Mouse (Mus musculus) embryonic facial prominence, embryonic 13.5 days (tissue): Measurements from ENCODE around the gene Gnas. TPM values are rescaled to one million over a fixed set of nuclear protein-coding genes. Genes with fewer than 3 reads are reported as not detected.

Source experiments
- ATAC-seq: fragments of 200-750 bp; cut with Nextera tagmentation; 2 replicates; pipeline ENCODE4 v1.8.0; 2017; ENCODE audit warnings: low read depth; ENCODE audit not compliant: insufficient number of reproducible peaks, insufficient read depth, low FRiP score, low TSS enrichment
- H3K27ac ChIP-seq: fragments of 300-500 bp; sonication (generic); 2 replicates; pipeline ENCODE4 v1.5.1; 2015; ENCODE audit warnings: moderate library complexity, mild to moderate bottlenecking, inconsistent platforms
- H3K27me3 ChIP-seq: fragments of 300-500 bp; sonication (generic); 2 replicates; pipeline ENCODE4 v1.6.1; 2015; ENCODE audit warnings: mild to moderate bottlenecking, inconsistent platforms
- H3K36me3 ChIP-seq: fragments of 300-500 bp; sonication (generic); 2 replicates; pipeline ENCODE4 v1.6.1; 2015; ENCODE audit warnings: mild to moderate bottlenecking, inconsistent platforms
- H3K4me1 ChIP-seq: fragments of 300-500 bp; sonication (generic); 2 replicates; pipeline ENCODE4 v1.6.1; 2015; ENCODE audit warnings: inconsistent platforms
- H3K4me2 ChIP-seq: fragments of 300-500 bp; sonication (generic); 2 replicates; pipeline ENCODE4 v1.6.1; 2015; ENCODE audit warnings: moderate library complexity, mild to moderate bottlenecking, inconsistent platforms
- H3K4me3 ChIP-seq: fragments of 300-500 bp; sonication (generic); 2 replicates; pipeline ENCODE4 v1.5.1; 2015; ENCODE audit warnings: mild to moderate bottlenecking, inconsistent platforms
- H3K9ac ChIP-seq: fragments of 300-500 bp; sonication (generic); 2 replicates; pipeline ENCODE4 v1.6.1; 2015; ENCODE audit warnings: mild to moderate bottlenecking, inconsistent platforms
- H3K9me3 ChIP-seq: fragments of 300-500 bp; sonication (generic); 2 replicates; pipeline ENCODE4 v1.6.1; 2016; ENCODE audit warnings: inconsistent platforms
- WGBS: fragments of 180-500 bp; shearing (Covaris S2); methylation state at CpG from one replicate; pipeline ENCODE4 v1.1.7; 2015; ENCODE audit warnings: mixed read lengths; 5-methylcytosine and 5-hydroxymethylcytosine counted together
- polyA plus RNA-seq: library from polyadenylated mRNA; unstranded; fragments of >200 nt; fragmentation: Nextera tagmentation; extraction: Ambion mirVana; gene quantifications from 2 replicates; pipeline ENCODE4 v1.2.1, GENCODE M21; 2015

Gene Gnas
- polyA plus RNA-seq, result 1,664 and 1,723 TPM in 2 replicates

DNA sequence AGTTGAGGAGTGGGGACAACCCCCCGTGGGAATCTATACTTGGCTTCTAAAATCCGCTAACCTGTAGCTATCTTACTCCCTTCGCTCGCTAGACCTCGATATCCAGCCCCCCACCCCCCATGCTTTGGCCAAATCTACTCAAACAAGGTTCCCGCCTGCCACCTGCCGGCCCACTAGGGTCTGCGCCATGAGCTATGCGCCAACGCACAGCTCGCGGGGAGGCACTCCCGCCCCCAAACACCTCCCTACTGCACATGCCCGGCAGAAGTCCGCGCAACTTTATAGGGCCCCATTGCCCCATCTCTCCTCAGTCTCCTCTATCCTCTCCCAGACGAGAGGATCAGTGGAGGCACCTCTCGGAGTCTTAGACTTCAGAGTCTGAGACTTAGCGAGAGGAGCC is at the start of gene Gnas:
Gene Gnas (plus strand): TSS at position 310 of the 400 bp plus-strand sequence.
- Histone ChIP-seq H3K27ac (no peak within 1 kb of the TSS), H3K9ac (no peak within 1 kb of the TSS), H3K4me2 (peak within 1 kb of the TSS; percentile 58), H3K27me3 (peaks cover 75% of the 10 kb centered on the region), H3K4me3 (peak within 1 kb of the TSS; percentile 37), H3K4me1 (peaks cover 14% of the 10 kb centered on the region), H3K9me3 (peaks cover 37% of the 10 kb centered on the region), H3K36me3 (peaks cover 83% of the 10 kb centered on the region)
- 40% methylated on average over 19 of the region's 19 CpGs for WGBS
- no peak for ATAC-seq

GRCm38 (mm10) chr2:174242431-174242830 is 41.7 kb upstream of the Gnas start:
- Histone ChIP-seq H3K4me3 (no peak overlapping the region), H3K4me1 (no peaks in the 10 kb centered on the region), H3K36me3 (no peaks in the 10 kb centered on the region), H3K4me2 (no peak overlapping the region), H3K9ac (no peak overlapping the region), H3K9me3 (0 out of 2 replicates have a peak, but pooled peaks cover 5% of the 10 kb centered on the region), H3K27me3 (0 out of 2 replicates have a peak, but pooled peaks cover 4% of the 10 kb centered on the region), H3K27ac (no peak overlapping the region)
- 86% methylated on average over 5 of the region's 5 CpGs for WGBS
- ATAC-seq, result no peak

- Histone ChIP-seq H3K9me3 (no peaks in the 10 kb centered on the region), H3K4me3 (no peak overlapping the region), H3K4me1 (0 out of 2 replicates have a peak, but pooled peaks cover 4% of the 10 kb centered on the region), H3K27me3 (no peaks in the 10 kb centered on the region), H3K9ac (no peak overlapping the region), H3K4me2 (no peak overlapping the region), H3K27ac (no peak overlapping the region), H3K36me3 (no peaks in the 10 kb centered on the region)
- ATAC-seq, result peak; percentile 37; the same call in 1 of the 2 replicates
Observed at GRCm38 (mm10) chr2:174251963-174252362, 32.2 kb upstream of the Gnas start.

GRCm38 (mm10) chr2:174257312-174257711 is 26.8 kb upstream of the Gnas start:
- H3K4me2 ChIP-seq, result no peak overlapping the region
- H3K4me1 ChIP-seq, result peaks cover 9% of the 10 kb centered on the region; the same call in 1 of the 2 replicates
- H3K9ac ChIP-seq, result no peak overlapping the region
- no peak overlapping the region for H3K27ac ChIP-seq
- no peak overlapping the region for H3K4me3 ChIP-seq
- H3K9me3 ChIP-seq, result no peaks in the 10 kb centered on the region
- 30% methylated on average over 2 of the region's 2 CpGs for WGBS
- ATAC-seq, result no peak
- H3K27me3 ChIP-seq, result no peaks in the 10 kb centered on the region
- no peaks in the 10 kb centered on the region for H3K36me3 ChIP-seq

DNA sequence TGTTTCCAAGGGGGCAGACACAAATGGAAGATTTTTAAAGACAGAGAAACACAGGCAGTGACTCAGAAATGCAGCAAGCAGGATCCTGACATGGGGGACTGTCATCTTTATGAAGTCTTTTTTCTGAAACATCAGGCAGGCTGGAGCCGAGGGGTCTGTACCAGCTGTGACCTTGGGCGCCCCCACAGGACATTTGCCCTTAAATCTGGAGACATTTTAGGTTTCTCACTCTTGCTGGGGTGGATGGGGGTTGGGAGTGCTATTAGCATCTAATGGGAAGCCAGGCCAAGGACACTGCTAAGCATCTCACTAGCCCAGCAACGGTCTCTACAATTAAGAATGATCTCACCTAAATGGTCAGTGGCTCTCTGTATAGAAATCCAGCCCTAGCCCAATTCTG is 24.1 kb upstream of the Gnas start:
- Histone ChIP-seq H3K9ac (no peak overlapping the region), H3K9me3 (no peaks in the 10 kb centered on the region), H3K4me1 (peaks cover 9% of the 10 kb centered on the region; the same call in 1 of the 2 replicates), H3K4me2 (no peak overlapping the region), H3K27me3 (no peaks in the 10 kb centered on the region), H3K4me3 (no peak overlapping the region), H3K36me3 (peaks cover 4% of the 10 kb centered on the region; the same call in 1 of the 2 replicates), H3K27ac (no peak overlapping the region)
- WGBS, result 7% methylated on average over 3 of the region's 3 CpGs
- ATAC-seq, result no peak

DNA sequence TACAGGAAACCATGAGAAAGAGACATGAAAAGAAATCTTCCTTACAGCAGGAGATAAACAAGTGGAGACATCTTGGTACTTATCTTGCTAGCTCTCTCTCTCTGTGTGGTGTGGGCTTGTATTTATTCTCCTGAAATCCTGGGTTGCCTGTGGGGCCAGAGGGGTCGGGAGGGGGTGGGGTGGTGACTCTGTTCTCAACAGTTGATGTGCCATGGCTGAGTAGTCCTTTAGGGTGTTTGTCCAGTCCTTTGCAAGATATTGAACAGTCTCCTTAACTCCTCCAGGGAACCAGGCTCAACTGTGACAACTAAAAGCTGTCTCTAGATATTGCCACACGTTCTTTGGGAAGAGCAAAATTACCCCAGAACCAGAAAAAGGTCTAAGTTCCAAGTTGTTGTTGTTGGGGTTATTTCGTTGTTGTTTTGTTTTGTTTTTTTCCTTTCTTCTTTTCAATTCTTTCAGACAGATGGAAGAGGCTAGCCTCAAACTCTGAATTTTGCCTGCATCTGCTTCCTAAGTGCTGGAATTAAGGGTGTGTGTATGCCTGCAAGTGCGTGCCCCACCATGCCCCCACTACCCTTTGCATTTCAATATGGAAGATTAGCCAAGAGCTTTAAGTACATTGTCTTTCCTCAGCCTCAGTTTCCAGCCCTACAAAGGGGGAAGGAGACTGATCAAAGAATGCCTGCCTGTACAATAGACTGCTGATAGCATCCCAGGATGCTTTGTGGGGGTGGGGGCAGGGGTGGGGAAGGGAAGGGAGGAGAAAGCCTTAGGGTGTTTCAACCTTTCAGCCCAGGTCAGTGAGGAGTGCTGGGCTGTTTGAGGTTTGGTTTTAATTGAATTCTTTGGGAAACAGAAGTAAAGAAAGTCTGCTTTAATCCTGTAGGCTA is 23.0 kb upstream of the Gnas start:
- no peak for ATAC-seq
- H3K27me3 ChIP-seq, result no peaks in the 10 kb centered on the region
- peaks cover 16% of the 10 kb centered on the region for H3K36me3 ChIP-seq
- no peak overlapping the region for H3K4me2 ChIP-seq
- H3K9ac ChIP-seq, result no peak overlapping the region
- WGBS, result 10% methylated on average over 4 of the region's 4 CpGs
- H3K27ac ChIP-seq, result no peak overlapping the region
- H3K9me3 ChIP-seq, result no peaks in the 10 kb centered on the region
- no peak overlapping the region for H3K4me3 ChIP-seq
- H3K4me1 ChIP-seq, result peaks cover 5% of the 10 kb centered on the region; the same call in 1 of the 2 replicates

- Histone ChIP-seq H3K4me3 (no peak overlapping the region), H3K4me1 (peaks cover 5% of the 10 kb centered on the region; the same call in 1 of the 2 replicates), H3K4me2 (no peak overlapping the region), H3K36me3 (peaks cover 22% of the 10 kb centered on the region), H3K27me3 (no peaks in the 10 kb centered on the region), H3K9me3 (no peaks in the 10 kb centered on the region), H3K9ac (no peak overlapping the region), H3K27ac (no peak overlapping the region)
- no peak for ATAC-seq
- whole genome bisulfite sequencing, result 49% methylated on average over 6 of the region's 6 CpGs
Observed at GRCm38 (mm10) chr2:174261801-174262200, 22.3 kb upstream of the Gnas start.

DNA sequence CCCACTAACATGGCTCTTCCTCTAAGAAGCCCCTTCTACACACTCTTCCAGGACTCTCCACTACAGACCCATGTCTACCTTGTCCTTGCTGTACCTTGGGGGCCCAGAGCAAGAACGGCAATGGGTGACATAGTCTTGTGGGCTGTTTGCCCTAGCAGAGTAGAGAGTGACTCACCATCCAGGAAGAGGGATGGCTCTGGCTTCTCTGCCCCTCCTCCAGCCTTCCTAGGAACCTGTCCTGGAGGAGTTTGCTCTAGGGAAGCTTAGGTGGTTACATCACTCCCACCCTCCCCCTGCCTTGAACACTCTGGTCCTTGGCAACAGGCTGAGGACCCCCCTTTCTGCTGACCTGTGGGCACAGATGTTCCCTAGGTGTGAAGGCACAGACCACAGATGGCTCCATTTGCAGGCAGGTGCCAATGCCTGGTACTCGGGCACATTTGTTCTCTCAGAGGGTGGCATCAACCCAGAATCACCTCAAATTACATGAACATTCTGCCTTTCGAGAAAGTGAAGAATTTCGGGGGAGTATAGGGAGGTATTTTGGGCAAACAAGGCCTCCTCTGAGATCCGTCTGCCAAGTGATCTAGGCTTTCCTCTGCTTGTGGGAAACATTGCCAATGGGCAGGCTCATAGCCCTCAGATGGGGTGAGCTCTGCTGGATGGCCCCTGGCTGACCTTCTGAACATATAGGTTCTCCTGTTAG is 20.9 kb upstream of the Gnas start:
- Histone ChIP-seq H3K9me3 (no peaks in the 10 kb centered on the region), H3K9ac (no peak overlapping the region), H3K27ac (no peak overlapping the region), H3K4me1 (peaks cover 5% of the 10 kb centered on the region; the same call in 1 of the 2 replicates), H3K4me2 (no peak overlapping the region), H3K4me3 (no peak overlapping the region), H3K27me3 (no peaks in the 10 kb centered on the region), H3K36me3 (peaks cover 34% of the 10 kb centered on the region)
- 81% methylated on average over 5 of the region's 5 CpGs for WGBS
- no peak for ATAC-seq

DNA sequence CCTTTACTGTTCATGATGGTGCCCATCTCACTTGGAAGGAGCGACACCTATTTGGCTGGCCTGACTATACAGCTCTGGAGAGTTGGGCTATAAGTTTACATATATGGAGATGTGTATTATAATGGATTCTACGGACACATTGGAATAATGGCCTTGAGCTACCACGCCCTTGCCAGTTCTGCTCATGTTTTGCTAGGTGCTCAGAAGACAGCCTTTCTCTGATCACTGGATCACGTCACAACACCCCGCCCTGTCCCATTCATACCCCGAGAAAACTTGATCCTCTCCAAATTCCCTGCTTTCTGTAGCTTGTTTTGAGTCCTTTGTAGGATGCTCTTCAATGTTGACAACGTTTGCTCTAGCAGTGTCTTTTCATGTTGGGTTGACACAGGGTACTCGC is 19.9 kb upstream of the Gnas start:
- no peak for ATAC-seq
- H3K9me3 ChIP-seq, result no peaks in the 10 kb centered on the region
- H3K4me2 ChIP-seq, result no peak overlapping the region
- no peaks in the 10 kb centered on the region for H3K27me3 ChIP-seq
- H3K9ac ChIP-seq, result no peak overlapping the region
- H3K4me1 ChIP-seq, result peaks cover 5% of the 10 kb centered on the region; the same call in 1 of the 2 replicates
- 86% methylated on average over 8 of the region's 8 CpGs for WGBS
- peaks cover 43% of the 10 kb centered on the region for H3K36me3 ChIP-seq
- no peak overlapping the region for H3K4me3 ChIP-seq
- H3K27ac ChIP-seq, result no peak overlapping the region

GRCm38 (mm10) chr2:174270416-174270815 is 13.7 kb upstream of the Gnas start:
- 87% methylated on average over 7 of the region's 7 CpGs for WGBS
- H3K27ac ChIP-seq, result no peak overlapping the region
- no peaks in the 10 kb centered on the region for H3K9me3 ChIP-seq
- peaks cover 48% of the 10 kb centered on the region for H3K36me3 ChIP-seq
- no peak overlapping the region for H3K4me3 ChIP-seq
- H3K4me2 ChIP-seq, result no peak overlapping the region
- no peak overlapping the region for H3K9ac ChIP-seq
- H3K27me3 ChIP-seq, result no peaks in the 10 kb centered on the region
- no peak for ATAC-seq
- no peaks in the 10 kb centered on the region for H3K4me1 ChIP-seq

- H3K4me3 ChIP-seq, result no peak overlapping the region
- no peak for ATAC-seq
- WGBS, result 81% methylated on average over 6 of the region's 6 CpGs
- no peaks in the 10 kb centered on the region for H3K27me3 ChIP-seq
- H3K36me3 ChIP-seq, result peaks cover 38% of the 10 kb centered on the region
- H3K4me1 ChIP-seq, result no peaks in the 10 kb centered on the region
- H3K9ac ChIP-seq, result no peak overlapping the region
- no peaks in the 10 kb centered on the region for H3K9me3 ChIP-seq
- no peak overlapping the region for H3K4me2 ChIP-seq
- no peak overlapping the region for H3K27ac ChIP-seq
Observed at GRCm38 (mm10) chr2:174271459-174271858, 12.7 kb upstream of the Gnas start.
